Mouse (Mus musculus): ENCODE measurements around the gene Cabp4.
A peak's percentile ranks its signal among the peaks of the same experiment; 100 is the strongest.
"Not testable (repeated sequence)": the region's sequence is repeated elsewhere in the genome, so short reads cannot be mapped to it uniquely, and the experiment has no call there.

Cabp4 gene

DNA sequence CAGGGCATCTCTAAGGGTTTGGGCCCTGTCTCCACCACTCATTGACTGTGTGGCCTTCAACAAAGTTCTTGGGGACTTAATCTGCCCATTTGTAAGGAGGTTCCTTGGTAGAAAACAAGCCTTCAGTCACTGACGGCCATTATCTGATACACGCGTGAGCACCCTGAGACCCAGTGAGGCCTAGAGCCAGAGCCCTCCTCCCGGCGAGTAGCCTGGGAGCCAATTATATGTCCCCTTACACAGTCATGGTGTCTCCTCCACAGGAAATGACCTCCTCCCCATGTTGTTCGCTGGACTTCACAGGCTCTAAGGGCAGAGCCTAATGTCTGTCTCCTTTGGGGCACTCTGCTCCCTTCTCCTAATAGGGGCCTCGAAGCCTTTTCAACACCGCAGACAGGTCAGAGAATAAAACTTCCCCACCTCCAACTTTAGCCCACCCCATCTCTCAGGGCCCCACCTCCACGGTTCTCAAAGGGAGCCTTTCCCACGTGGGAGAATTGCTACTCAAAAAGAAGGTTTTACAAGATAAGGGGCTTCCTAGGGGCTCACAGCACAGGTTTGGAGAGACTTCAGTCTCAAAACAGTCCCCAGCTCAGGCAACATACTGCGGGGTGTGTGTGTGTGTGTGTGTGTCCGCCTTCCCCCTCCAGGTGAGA, 2.7 kb upstream of the Cabp4 start:
- DNase-seq = no peak

GRCm38 (mm10) chr19:4145936-4146335, 2.1 kb upstream of the Cabp4 start:
- DNase-seq = no peak

GRCm38 (mm10) chr19:4144550-4145498, 991 bp upstream of the Cabp4 start:
- DNase-seq = peak; percentile 52

DNA sequence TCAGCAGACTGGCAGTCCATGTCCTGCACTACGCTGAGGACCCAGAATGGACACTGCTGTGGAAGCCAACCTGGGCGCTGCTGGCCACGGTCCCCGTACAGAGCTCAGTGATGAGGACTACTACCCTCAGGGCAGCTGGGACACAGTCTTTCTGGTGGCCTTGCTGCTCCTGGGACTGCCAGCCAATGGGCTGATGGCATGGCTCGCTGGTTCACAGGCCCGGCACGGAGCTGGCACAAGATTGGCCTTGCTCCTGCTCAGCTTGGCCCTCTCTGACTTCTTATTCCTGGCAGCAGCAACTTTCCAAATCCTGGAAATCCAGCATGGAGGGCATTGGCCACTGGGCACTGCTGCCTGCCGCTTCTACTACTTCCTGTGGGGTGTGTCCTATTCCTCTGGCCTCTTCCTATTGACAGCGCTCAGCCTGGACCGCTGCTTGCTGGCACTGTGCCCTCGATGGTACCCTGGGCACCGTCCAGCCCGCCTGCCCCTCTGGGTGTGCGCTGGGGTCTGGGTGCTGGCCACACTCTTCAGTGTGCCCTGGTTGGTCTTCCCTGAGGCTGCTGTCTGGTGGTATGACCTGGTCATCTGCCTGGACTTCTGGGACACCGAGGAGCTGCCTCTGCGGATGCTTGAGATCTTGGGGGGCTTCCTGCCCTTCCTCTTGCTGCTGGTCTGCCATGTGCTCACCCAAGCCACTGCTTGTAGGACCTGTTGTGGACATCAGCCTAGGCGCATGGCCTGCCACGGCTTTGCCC, 1.2 kb downstream of the Cabp4 start:
- no peak for DNase-seq

DNA sequence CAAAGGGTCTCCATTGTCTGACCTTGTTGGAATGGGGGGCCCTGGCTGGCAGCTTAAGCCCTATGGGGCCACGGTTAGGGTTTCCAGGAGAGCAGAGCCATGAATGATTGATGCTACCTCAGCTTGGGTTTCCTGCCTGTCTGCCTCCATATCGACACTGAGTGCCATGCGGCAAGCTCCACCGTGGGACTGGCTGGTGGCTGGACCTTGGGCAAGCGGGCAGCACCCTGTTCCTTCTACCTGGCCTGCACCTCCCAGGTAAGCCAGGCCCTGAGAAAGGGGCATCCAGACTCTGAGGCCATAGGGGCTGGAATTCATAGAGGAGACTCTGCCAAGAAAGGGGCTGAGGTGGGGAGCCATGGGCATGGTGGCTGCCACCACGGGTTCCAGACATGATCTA, 3.7 kb downstream of the Cabp4 start:
- no peak for DNase-seq

- DNase-seq = no peak
Observed at GRCm38 (mm10) chr19:4139446-4139845, 4.4 kb downstream of the Cabp4 start, which contains the start of gene Gpr152. TSS of gene Gpr152 (plus strand) at chr19:4139787.

DNA sequence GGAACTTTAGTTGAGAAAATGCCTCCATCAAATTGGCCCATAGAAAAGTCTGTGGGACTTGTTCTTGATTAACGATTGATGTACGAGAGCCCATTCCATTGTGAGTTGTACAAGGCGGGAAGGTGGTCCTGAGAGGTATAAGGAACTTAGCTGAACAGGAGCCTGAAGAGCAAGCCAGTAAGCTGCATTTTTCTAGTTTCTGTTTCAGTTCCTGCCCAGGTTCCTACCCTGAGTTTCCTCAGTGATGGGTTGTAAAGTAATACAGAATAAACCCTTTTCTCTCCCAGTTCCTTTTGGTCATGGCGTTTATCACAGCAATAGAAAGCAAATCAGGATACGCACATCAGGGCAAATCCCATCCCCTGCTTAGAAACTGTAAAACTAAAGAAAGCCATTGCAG, 5.9 kb downstream of the Cabp4 start:
- DNase-seq = no peak

DNA sequence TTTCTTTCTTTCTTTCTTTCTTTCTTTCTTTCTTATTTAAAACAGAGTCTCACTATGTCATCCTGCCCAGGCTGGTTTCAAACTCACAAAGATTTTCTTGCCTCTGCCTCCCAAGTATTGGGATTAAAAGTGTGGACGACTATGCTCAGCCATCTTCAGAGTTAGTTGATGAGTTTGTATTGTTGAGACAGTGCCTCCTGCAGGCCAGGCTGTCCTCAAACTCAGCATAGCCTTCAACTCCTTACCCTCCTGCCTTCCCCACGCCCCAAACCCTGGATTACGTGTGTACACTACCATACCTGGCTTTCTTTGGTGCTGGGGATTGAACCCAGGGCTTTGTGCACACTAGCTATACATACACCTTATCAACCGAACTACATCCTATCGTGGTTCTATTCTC, 7.4 kb downstream of the Cabp4 start:
- no peak for DNase-seq

DNA sequence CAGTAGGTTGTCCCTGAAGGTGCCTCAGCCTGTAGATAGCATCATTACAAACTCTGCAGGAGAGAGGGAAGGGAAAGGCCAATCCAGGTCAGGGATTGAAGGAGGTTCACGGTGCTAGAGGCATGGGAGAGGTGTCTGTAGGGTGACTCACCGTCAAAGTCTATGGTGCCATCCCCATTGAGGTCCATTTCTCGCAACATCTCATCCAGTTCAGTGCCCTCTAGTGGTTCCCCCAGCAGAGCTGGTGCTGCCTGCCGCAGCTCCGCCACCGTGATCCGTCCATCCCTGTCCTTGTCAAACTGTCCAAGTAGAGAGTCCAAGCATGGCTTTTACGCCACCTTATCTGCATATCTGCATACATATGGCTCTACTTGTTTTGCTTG, 7.9 kb downstream of the Cabp4 start:
- DNase-seq = not testable (repeated sequence)

GRCm38 (mm10) chr19:4135229-4135962, 8.4 kb downstream of the Cabp4 start:
- not testable (repeated sequence) for DNase-seq

GRCm38 (mm10) chr19:4134354-4134753, 9.5 kb downstream of the Cabp4 start:
- DNase-seq = no peak

DNA sequence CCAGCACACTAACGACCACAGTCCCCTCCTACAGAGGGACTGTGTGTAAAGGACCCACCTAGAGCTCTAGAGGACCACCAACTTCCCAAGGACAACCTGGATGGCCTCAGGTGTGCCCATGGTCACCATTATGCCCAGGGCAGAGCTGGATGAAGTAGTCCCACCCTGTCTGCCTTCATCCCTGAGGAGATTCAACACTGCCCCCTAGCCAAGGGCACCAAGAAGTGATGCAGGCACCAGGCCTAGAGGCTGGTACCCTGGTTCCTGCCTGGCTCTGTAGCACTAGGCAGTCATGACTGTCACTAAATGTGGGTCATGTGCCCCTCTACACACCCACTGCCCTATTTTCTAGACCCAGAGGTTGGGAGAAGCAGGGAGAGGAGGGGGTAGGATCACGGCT, 12.1 kb downstream of the Cabp4 start:
- no peak for DNase-seq

GRCm38 (mm10) chr19:4131075-4131474, 12.8 kb downstream of the Cabp4 start:
- no peak for DNase-seq

DNA sequence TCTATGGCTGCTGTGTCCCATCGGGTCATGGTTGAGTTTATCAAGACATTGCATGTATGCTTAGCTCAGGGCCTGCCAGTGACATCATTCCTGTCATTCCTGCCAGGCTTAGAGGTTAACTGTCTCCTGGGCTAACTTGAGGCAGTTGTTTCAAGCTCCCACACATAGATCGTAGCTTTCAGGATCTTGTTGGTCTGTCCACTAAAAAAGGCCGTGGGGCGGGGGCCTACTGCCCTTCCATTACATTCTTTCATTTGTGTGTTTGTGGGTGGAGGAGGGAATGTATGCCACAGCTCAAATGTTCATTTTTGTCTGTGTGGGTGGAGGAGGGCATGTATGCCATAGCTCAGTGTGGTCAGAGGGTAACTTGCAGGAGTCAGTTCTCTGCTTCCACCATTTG, 13.7 kb downstream of the Cabp4 start:
- no peak for DNase-seq

- no peak for DNase-seq
Observed at GRCm38 (mm10) chr19:4129462-4129861, 14.4 kb downstream of the Cabp4 start.

- DNase-seq = peak; percentile 50
Observed at GRCm38 (mm10) chr19:4126759-4127495, 16.9 kb downstream of the Cabp4 start.

DNA sequence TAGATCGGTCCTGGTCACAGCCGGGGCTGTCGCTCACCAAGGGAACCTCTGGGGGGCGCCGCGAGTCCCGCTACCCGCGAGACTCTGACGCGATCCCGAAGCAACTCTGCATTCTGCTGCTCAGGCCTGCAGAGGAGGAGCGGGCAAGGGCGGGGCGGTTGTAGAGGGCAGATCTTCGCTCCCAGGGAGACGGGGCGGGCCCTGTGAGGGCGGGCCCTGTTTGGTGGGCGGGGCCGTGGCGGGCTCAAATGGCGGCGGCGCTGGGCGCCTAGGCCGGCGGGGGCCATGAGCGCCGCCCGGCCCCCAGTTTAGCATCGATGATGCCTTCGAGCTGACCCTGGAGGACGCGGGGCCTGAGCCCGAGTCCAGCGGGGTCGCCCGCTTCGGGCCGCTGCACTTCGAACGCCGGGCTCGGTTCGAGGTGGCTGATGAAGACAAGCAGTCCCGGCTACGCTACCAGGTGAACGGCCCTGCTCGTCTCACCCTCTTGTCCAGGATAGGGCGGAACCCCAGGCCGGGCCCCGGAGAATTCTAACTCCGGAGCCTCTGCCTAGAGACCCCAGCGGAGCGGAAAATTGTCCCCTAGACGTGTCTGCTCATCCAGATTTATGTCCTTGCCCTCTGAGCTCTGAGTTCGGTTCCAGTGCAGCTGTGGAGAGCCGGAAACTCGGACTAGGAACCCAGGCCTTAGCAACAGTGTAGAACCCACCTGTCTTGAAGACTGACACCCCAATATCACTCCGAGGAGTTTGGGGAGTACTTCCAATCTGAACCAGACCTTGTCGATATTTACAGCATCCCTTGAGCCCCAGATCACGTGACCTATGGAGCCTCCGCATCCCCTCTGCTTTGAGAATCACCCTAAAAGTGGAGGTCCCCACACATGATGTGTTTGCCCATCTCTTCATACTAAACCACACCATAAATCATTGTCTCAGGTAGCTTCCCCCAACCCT, 17.8 kb downstream of the Cabp4 start, which contains the start of gene Aip:
Gene Aip (minus strand): TSS at position 118 of the 956 bp plus-strand sequence.
- DNase-seq = peak; percentile 100

DNA sequence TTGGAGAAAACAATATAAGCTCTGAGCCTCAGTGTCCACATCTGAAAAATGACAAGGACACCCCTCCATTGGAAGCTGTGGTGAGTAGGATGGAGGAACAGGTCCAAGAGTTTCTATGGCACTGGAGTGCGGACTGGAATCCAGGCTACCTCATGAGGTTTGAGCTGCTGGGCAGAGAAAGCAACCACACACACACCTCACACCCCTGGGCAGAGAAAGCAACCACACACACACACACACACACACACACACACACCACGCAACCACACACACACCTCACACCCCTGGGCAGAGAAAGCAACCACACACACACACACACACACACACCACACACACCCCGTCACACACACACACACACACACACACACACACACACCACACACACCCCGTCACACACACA, 18.6 kb downstream of the Cabp4 start:
- not testable (repeated sequence) for DNase-seq

- no peak for DNase-seq
Observed at GRCm38 (mm10) chr19:4124432-4124831, 19.4 kb downstream of the Cabp4 start.
